Mouse (Mus musculus): ENCODE measurements around the gene Med28.

DNA sequence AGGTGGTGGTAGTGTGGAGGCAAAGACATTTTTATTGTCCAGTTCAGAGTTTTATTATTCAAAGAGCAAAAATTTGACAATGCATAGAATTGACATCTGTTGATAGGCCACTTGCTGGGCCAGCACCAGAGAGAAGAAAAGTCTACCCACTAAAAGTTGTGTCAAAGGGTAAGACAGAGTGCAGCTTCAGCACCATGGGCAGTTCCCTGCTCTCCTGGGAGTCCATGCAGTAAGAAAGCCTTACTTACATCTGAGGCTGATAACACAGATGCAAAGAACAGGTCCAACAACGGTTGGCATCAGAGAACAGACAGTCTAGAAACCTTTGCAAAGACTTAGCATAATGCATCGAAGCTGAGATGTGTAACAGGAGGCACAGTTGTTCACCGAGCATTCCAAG is 9.7 kb downstream of the Med28 start:
- TF ChIP-seq MAZ (IDR thresholded peaks at IDR 0.05; ENCODE audit: low read depth, low read length) (no peak), RCOR1 (conservative IDR thresholded peaks at IDR 0.05; ENCODE audit: low read depth, low read length) (no peak), CTCF (conservative IDR thresholded peaks at IDR 0.05 in 1 of 2, IDR thresholded peaks at IDR 0.05 in 1 of 2; ENCODE audit: low read depth in 2 of 2, low read length in 2 of 2) (no peak), SIN3A (IDR thresholded peaks at IDR 0.05; ENCODE audit: low read length) (no peak), E2F4 (IDR thresholded peaks at IDR 0.05; ENCODE audit: insufficient replicate concordance, low read depth, low read length) (no peak), POLR2A (IDR thresholded peaks at IDR 0.05; ENCODE audit: low read depth, low read length) (no peak), JUND (conservative IDR thresholded peaks at IDR 0.05; ENCODE audit: low read depth, low read length) (no peak), USF2 (conservative IDR thresholded peaks at IDR 0.05; ENCODE audit: low read depth, low read length) (no peak), MEF2A (IDR thresholded peaks at IDR 0.05; ENCODE audit: borderline replicate concordance, low read depth, low read length) (no peak)
